Mouse (Mus musculus) heart, adult 2 months (tissue): ENCODE measurements at regions not wholly inside any gene's neighbourhood (a gene's known extent, or its start where the extent isn't known, plus 50 kb on each side); places are given as distances from the start of the nearest gene placed in this dataset.
A peak's percentile ranks its signal among the peaks of the same experiment; 100 is the strongest.

Source experiments
- DNase-seq, 2 experiments: peaks; one replicate each; pipeline ENCODE4 v3.0.0; 2021
- H3K27ac ChIP-seq: fragments of 200-600 bp; 2 replicates; pipeline ENCODE4 v1.8.1; 2022
- H3K27me3 ChIP-seq: fragments of 200-500 bp; 2 replicates; pipeline ENCODE4 v1.6.1; 2012; ENCODE audit warnings: mild to moderate bottlenecking, low read length, inconsistent platforms, mixed read lengths; ENCODE audit not compliant: control insufficient read depth, insufficient read depth
- H3K36me3 ChIP-seq: fragments of 200-500 bp; 2 replicates; pipeline ENCODE4 v1.6.1; 2012; ENCODE audit warnings: low read length, inconsistent platforms; ENCODE audit not compliant: control insufficient read depth, insufficient read depth
- H3K4me1 ChIP-seq: fragments of 200-500 bp; 2 replicates; pipeline ENCODE4 v1.6.1; 2011; ENCODE audit warnings: low read length; ENCODE audit not compliant: control insufficient read depth, insufficient read depth
- H3K4me3 ChIP-seq: fragments of 200-600 bp; 2 replicates; pipeline ENCODE4 v1.8.1; 2022
- H3K79me2 ChIP-seq: fragments of 200-500 bp; replicated peaks from 2 replicates; pipeline ENCODE4 v1.6.1; 2012; ENCODE audit warnings: mild to moderate bottlenecking, inconsistent platforms, low read length, moderate library complexity, mixed read lengths; ENCODE audit not compliant: control insufficient read depth, insufficient read depth
- H3K9ac ChIP-seq: fragments of 200-500 bp; 2 replicates; pipeline ENCODE4 v1.6.1; 2012; ENCODE audit warnings: low read depth, mild to moderate bottlenecking, control low read depth, inconsistent platforms, low read length, mixed read lengths
- CTCF ChIP-seq: fragments of 200-600 bp; IDR thresholded peaks from 2 replicates; pipeline ENCODE4 v1.8.1; 2022; ENCODE audit warnings: antibody characterized with exemption, mild to moderate bottlenecking, moderate library complexity
- EP300 ChIP-seq: fragments of 200-500 bp; IDR thresholded peaks from 2 replicates; pipeline ENCODE4 v1.6.1; 2011; ENCODE audit warnings: low read depth, low read length, control low read depth; ENCODE audit not compliant: insufficient read depth
- POLR2A ChIP-seq: fragments of 200-500 bp; IDR thresholded peaks from 2 replicates; pipeline ENCODE4 v1.6.1; 2011; ENCODE audit warnings: mild to moderate bottlenecking, low read depth, low read length, control low read depth; ENCODE audit not compliant: insufficient read depth
- WGBS: fragments of 180-500 bp; shearing (Covaris S2); methylation state at CpG from one replicate; pipeline ENCODE4 v1.1.7; 2018; 5-methylcytosine and 5-hydroxymethylcytosine counted together
- intact Hi-C: fragments of 180-260 bp; cut with DNase I; formaldehyde crosslinking; loops from one replicate; pipeline ENCODE4 v1.15.1; 2025

GRCm38 (mm10) chr2:30697851-30698250, 103.0 kb downstream of the Cstad start:
- TF ChIP-seq EP300 = no peak
- no peak for TF ChIP-seq CTCF
- TF ChIP-seq POLR2A = no peak
- no peak for DNase-seq
- no peak overlapping the region for H3K27ac ChIP-seq
- H3K79me2 ChIP-seq = no peaks in the 10 kb centered on the region
- 39% methylated on average over 2 of the region's 2 CpGs for WGBS
- no peak overlapping the region for H3K9ac ChIP-seq
- H3K4me3 ChIP-seq = no peak overlapping the region
- intact Hi-C loops = no loop called here
- peaks cover 12% of the 10 kb centered on the region for H3K4me1 ChIP-seq
- no peaks in the 10 kb centered on the region for H3K36me3 ChIP-seq
- H3K27me3 ChIP-seq = no peaks in the 10 kb centered on the region

- TF ChIP-seq CTCF (no peak), POLR2A (no peak), EP300 (no peak)
- Histone ChIP-seq H3K79me2 (no peaks in the 10 kb centered on the region), H3K9ac (no peak overlapping the region; the same call in 1 of the 2 replicates), H3K4me1 (peaks cover 22% of the 10 kb centered on the region), H3K27me3 (no peaks in the 10 kb centered on the region), H3K36me3 (no peaks in the 10 kb centered on the region), H3K4me3 (no peak overlapping the region), H3K27ac (peak overlapping the region; percentile 64)
- WGBS = 54% methylated on average over 11 of the region's 11 CpGs
- DNase-seq = peak in 1 of 2 experiments; percentile 56
- intact Hi-C loops = no loop called here
Measured at GRCm38 (mm10) chr2:30695771-30696456, 101.1 kb downstream of the Cstad start.

- WGBS = 94% methylated on average over 1 of the region's 1 CpGs
- DNase-seq = no peak
- Histone ChIP-seq H3K27me3 (no peaks in the 10 kb centered on the region), H3K4me1 (peaks cover 25% of the 10 kb centered on the region), H3K79me2 (no peaks in the 10 kb centered on the region), H3K27ac (peak overlapping the region; percentile 64), H3K36me3 (no peaks in the 10 kb centered on the region), H3K9ac (no peak overlapping the region; the same call in 1 of the 2 replicates), H3K4me3 (no peak overlapping the region)
- no peak for TF ChIP-seq EP300
- TF ChIP-seq POLR2A = no peak
- TF ChIP-seq CTCF = no peak
- intact Hi-C loops = no loop called here
Measured at GRCm38 (mm10) chr2:30695041-30695440, 100.2 kb downstream of the Cstad start.

- Histone ChIP-seq H3K4me1 (peaks cover 23% of the 10 kb centered on the region), H3K9ac (peak overlapping the region; percentile 70), H3K36me3 (no peaks in the 10 kb centered on the region), H3K27me3 (no peaks in the 10 kb centered on the region), H3K4me3 (peak overlapping the region; percentile 61), H3K79me2 (no peaks in the 10 kb centered on the region), H3K27ac (peak overlapping the region; percentile 94)
- intact Hi-C loops = no loop called here
- DNase-seq = peak; percentile 86 to 91
- WGBS = 3% methylated on average over 41 of the region's 41 CpGs
- TF ChIP-seq POLR2A (0 out of 2 replicates have a peak, but pooled peaks have one; percentile 25), CTCF (no peak; the same call in 1 of the 2 replicates), EP300 (no peak)
Measured at GRCm38 (mm10) chr2:30693206-30694035, 98.6 kb downstream of the Cstad start.

- H3K4me1 ChIP-seq = peaks cover 23% of the 10 kb centered on the region
- intact Hi-C loops = no loop called here
- peak overlapping the region; percentile 19 for H3K9ac ChIP-seq
- H3K27me3 ChIP-seq = no peaks in the 10 kb centered on the region
- TF ChIP-seq POLR2A (no peak), EP300 (0 out of 2 replicates have a peak, but pooled peaks have one; percentile 37), CTCF (no peak)
- DNase-seq = peak; percentile 63 to 68
- H3K27ac ChIP-seq = peak overlapping the region; percentile 89
- no peaks in the 10 kb centered on the region for H3K36me3 ChIP-seq
- no peak overlapping the region; the same call in 1 of the 2 replicates for H3K4me3 ChIP-seq
- H3K79me2 ChIP-seq = no peaks in the 10 kb centered on the region
- WGBS = 19% methylated on average over 12 of the region's 13 CpGs
Measured at GRCm38 (mm10) chr2:30692561-30693205, 97.8 kb downstream of the Cstad start.
